In the genomic region with DNA sequence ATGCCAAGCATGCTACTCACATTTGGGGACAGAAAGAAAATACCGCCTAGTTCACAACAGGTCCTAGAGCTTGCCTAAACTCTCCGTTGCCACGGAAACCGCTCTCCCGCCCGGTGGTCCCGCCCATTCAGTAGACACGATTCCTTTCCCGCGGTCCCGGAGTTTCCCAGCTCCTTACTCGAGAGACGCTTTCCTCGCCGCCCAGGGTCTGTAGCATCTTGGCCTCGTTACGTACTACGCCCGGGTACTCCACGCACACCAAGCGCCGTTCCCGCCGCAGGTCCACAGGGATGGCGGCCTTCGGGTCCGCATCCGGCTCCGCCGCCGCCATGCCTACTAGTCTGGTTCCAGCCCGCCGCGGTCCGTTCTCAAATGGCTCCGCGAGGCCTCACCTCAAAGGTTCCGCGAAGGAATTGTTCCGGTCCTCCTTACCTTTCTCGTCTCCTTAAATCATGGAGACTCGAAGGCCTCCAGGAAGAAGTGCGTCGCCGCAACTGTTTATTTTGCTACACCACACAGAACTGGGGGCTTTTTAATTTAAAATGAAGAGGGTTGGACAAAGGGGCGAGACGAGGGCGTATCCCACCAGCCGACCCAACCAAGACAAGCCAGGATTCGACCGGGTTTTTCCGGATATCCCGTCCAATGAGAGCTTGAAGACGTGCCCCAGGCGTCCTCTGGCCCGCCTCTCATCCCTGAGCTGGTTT, we compare ENCODE assay signal across 8 mouse cellular contexts. TPM values are rescaled to one million over a fixed set of nuclear protein-coding genes. Genes with fewer than 3 reads are reported as not detected.
DNase-seq lines count a peak whose midpoint lies in the region; ATAC-seq and TF ChIP-seq lines count a peak whose summit lies in the region.

No protein-coding gene starts in this region.

- WGBS in forebrain, embryonic 10.5 days = under 1% methylated on average over 56 of the region's 56 CpGs
- WGBS in heart, embryonic 15.5 days = 0% methylated on average over 56 of the region's 56 CpGs
- WGBS in liver, embryonic 14.5 days (ENCODE audit: insufficient replicate concordance) = under 1% methylated on average over 56 of the region's 56 CpGs
- under 1% methylated on average over 56 of the region's 56 CpGs for WGBS in neural tube, embryonic 11.5 days
- 0% methylated on average over 56 of the region's 56 CpGs for WGBS in stomach, postnatal 0 days

- no peaks in the 10 kb centered on the region for H3K9me3 ChIP-seq in forebrain, embryonic 10.5 days
- no peaks in the 10 kb centered on the region for H3K9me3 ChIP-seq in heart, embryonic 15.5 days (replicated peaks)
- no peaks in the 10 kb centered on the region for H3K9me3 ChIP-seq in liver, embryonic 14.5 days (ENCODE audit: control insufficient read depth, low read length)
- H3K9me3 ChIP-seq in neural tube, embryonic 11.5 days (ENCODE audit: control insufficient read depth, low read length) = no peaks in the 10 kb centered on the region
- H3K9me3 ChIP-seq in stomach, postnatal 0 days (ENCODE audit: control insufficient read depth, low read length) = no peaks in the 10 kb centered on the region

- H3K27ac ChIP-seq in forebrain, embryonic 10.5 days = peak overlapping the region; percentile 96
- H3K27ac ChIP-seq in heart, embryonic 15.5 days = peak overlapping the region; percentile 86
- peak overlapping the region; percentile 64 for H3K27ac ChIP-seq in liver, embryonic 14.5 days
- H3K27ac ChIP-seq in neural tube, embryonic 11.5 days (ENCODE audit: low read depth, low read length) = peak overlapping the region; percentile 83
- peak overlapping the region; percentile 89 for H3K27ac ChIP-seq in stomach, postnatal 0 days (replicated peaks)

- H3K4me3 ChIP-seq in forebrain, embryonic 10.5 days = peak overlapping the region; percentile 70
- H3K4me3 ChIP-seq in heart, embryonic 15.5 days = peak overlapping the region; percentile 73
- peak overlapping the region; percentile 86 to 99 for H3K4me3 ChIP-seq in liver, embryonic 14.5 days (ENCODE audit: insufficient read depth in 1 of 2, low read depth in 2 of 2, low read length in 2 of 2)
- H3K4me3 ChIP-seq in neural tube, embryonic 11.5 days (ENCODE audit: low read depth, low read length) = peak overlapping the region; percentile 61
- H3K4me3 ChIP-seq in stomach, postnatal 0 days (ENCODE audit: low read depth, low read length) = peak overlapping the region; percentile 69

- TF ChIP-seq EP300 in liver, embryonic 14.5 days (IDR thresholded peaks at IDR 0.05; ENCODE audit: low read depth) = peak; percentile 64
- no peak for TF ChIP-seq EP300 in stomach, postnatal 0 days (optimal IDR thresholded peaks at IDR 0.05)

- DNase-seq in CD8-positive naive resting alpha-beta T cell, adult 2 months (ENCODE audit: low read depth in 2 of 2, low spot score in 2 of 2) = peak; percentile 87 to 89
- peak; percentile 84 for DNase-seq in c-Kit-positive CD71-negative TER-119-negative erythroid progenitor cells, embryonic 14.5 days (ENCODE audit: low read depth)
- DNase-seq in forebrain, embryonic 10.5 days (ENCODE audit: extremely low spot score, low spot score) = peak; percentile 93
- DNase-seq in kidney, postnatal 25 days = peak; percentile 90 to 95
- peak; percentile 83 to 85 (median 84) for DNase-seq in liver, embryonic 14.5 days (ENCODE audit: low read depth in 3 of 3, low spot score in 3 of 3)
- DNase-seq in neural tube, embryonic 11.5 days (ENCODE audit: low spot score) = peak; percentile 92
- DNase-seq in stomach, postnatal 0 days (ENCODE audit: low spot score) = peak; percentile 88

- no peak for TF ChIP-seq CTCF in liver, embryonic 14.5 days (IDR thresholded peaks at IDR 0.05; ENCODE audit: low read depth)
- peak; percentile 5; the same call in 1 of the 2 replicates for TF ChIP-seq CTCF in stomach, postnatal 0 days (IDR thresholded peaks at IDR 0.05; ENCODE audit: low read depth)

- H3K27me3 ChIP-seq in forebrain, embryonic 10.5 days (ENCODE audit: poor library complexity, severe bottlenecking) = no peaks in the 10 kb centered on the region
- no peaks in the 10 kb centered on the region for H3K27me3 ChIP-seq in heart, embryonic 15.5 days
- H3K27me3 ChIP-seq in liver, embryonic 14.5 days (ENCODE audit: control insufficient read depth, insufficient read depth, low read length) = no peaks in the 10 kb centered on the region
- no peaks in the 10 kb centered on the region for H3K27me3 ChIP-seq in neural tube, embryonic 11.5 days (ENCODE audit: control insufficient read depth, insufficient read depth, low read length)
- H3K27me3 ChIP-seq in stomach, postnatal 0 days (ENCODE audit: control insufficient read depth, insufficient read depth, low read length) = no peaks in the 10 kb centered on the region

- ATAC-seq in heart, embryonic 15.5 days (replicated peaks; ENCODE audit: insufficient number of reproducible peaks, insufficient read depth, low FRiP score, low read depth) = peak; percentile 88
- ATAC-seq in liver, embryonic 14.5 days (ENCODE audit: insufficient read depth) = peak; percentile 91
- ATAC-seq in neural tube, embryonic 11.5 days (ENCODE audit: insufficient read depth, low FRiP score, low TSS enrichment) = peak; percentile 90
- ATAC-seq in stomach, postnatal 0 days (ENCODE audit: low FRiP score, low TSS enrichment) = peak; percentile 91

- peaks cover 24% of the 10 kb centered on the region for H3K4me1 ChIP-seq in forebrain, embryonic 10.5 days
- peaks cover 11% of the 10 kb centered on the region for H3K4me1 ChIP-seq in heart, embryonic 15.5 days (replicated peaks)
- peaks cover 0 to 6% of the 10 kb centered on the region in 2 experiments; a peak in 2 of 4 replicates for H3K4me1 ChIP-seq in liver, embryonic 14.5 days (replicated peaks; ENCODE audit: control insufficient read depth in 2 of 2, insufficient read depth in 2 of 2, low read length in 1 of 2)
- peaks cover 9% of the 10 kb centered on the region; the same call in 1 of the 2 replicates for H3K4me1 ChIP-seq in neural tube, embryonic 11.5 days (ENCODE audit: control insufficient read depth, insufficient read depth, low read length)
- H3K4me1 ChIP-seq in stomach, postnatal 0 days (replicated peaks; ENCODE audit: control insufficient read depth, insufficient read depth) = no peaks in the 10 kb centered on the region

- peak overlapping the region; percentile 66 for H3K9ac ChIP-seq in heart, embryonic 15.5 days
- peak overlapping the region; percentile 79 for H3K9ac ChIP-seq in liver, embryonic 14.5 days (replicated peaks)
- H3K9ac ChIP-seq in neural tube, embryonic 11.5 days (ENCODE audit: low read length) = peak overlapping the region; percentile 67
- peak overlapping the region; percentile 74 for H3K9ac ChIP-seq in stomach, postnatal 0 days (ENCODE audit: low read length)

- H3K36me3 ChIP-seq in forebrain, embryonic 10.5 days (replicated peaks) = peaks cover 35% of the 10 kb centered on the region
- peaks cover 9% of the 10 kb centered on the region for H3K36me3 ChIP-seq in heart, embryonic 15.5 days
- H3K36me3 ChIP-seq in liver, embryonic 14.5 days (replicated peaks; ENCODE audit: control insufficient read depth, insufficient read depth, low read depth) = peaks cover 2% of the 10 kb centered on the region; the same call in 1 of the 2 replicates
- H3K36me3 ChIP-seq in neural tube, embryonic 11.5 days (ENCODE audit: control insufficient read depth, insufficient read depth, low read length) = 0 out of 2 replicates have a peak, but pooled peaks cover 2% of the 10 kb centered on the region
- peaks cover 12% of the 10 kb centered on the region; the same call in 1 of the 2 replicates for H3K36me3 ChIP-seq in stomach, postnatal 0 days (ENCODE audit: control insufficient read depth, insufficient read depth, low read length)

- peak overlapping the region; percentile 75 for H3K4me2 ChIP-seq in heart, embryonic 15.5 days
- H3K4me2 ChIP-seq in liver, embryonic 14.5 days (ENCODE audit: low read depth) = peak overlapping the region; percentile 85
- peak overlapping the region; percentile 62 for H3K4me2 ChIP-seq in neural tube, embryonic 11.5 days (ENCODE audit: low read depth)
- H3K4me2 ChIP-seq in stomach, postnatal 0 days (replicated peaks; ENCODE audit: low read depth) = peak overlapping the region; percentile 54

RNA-seq across cellular contexts. Expression of gene Gtf3c5, which starts 0.8 kb away (rescaled TPM):
- polyA plus RNA-seq in forebrain, embryonic 10.5 days (2016; fragmentation: Nextera tagmentation; extraction: Ambion mirVana) = 60.1 and 62.6 TPM in 2 replicates
- polyA plus RNA-seq in heart, embryonic 15.5 days (2015; fragmentation: Nextera tagmentation; extraction: Ambion mirVana) = 24.0 and 27.8 TPM in 2 replicates
- polyA plus RNA-seq in liver, embryonic 14.5 days (2012; rRNA removed) = 10.0 and 11.6 TPM in 2 replicates
- 7.6 and 9.0 TPM in 2 replicates for polyA plus RNA-seq in liver, embryonic 14.5 days (2014; fragmentation: Nextera tagmentation; extraction: Ambion mirVana)
- polyA plus RNA-seq in neural tube, embryonic 11.5 days (2014; fragmentation: Nextera tagmentation; extraction: Ambion mirVana) = 39.7 and 43.8 TPM in 2 replicates
- polyA plus RNA-seq in stomach, postnatal 0 days (2015; fragmentation: Nextera tagmentation; extraction: Ambion mirVana) = 13.1 and 14.0 TPM in 2 replicates

RNA-seq across cellular contexts. Expression of gene Cel, which starts 19.6 kb away (rescaled TPM):
- polyA plus RNA-seq in forebrain, embryonic 10.5 days (2016; fragmentation: Nextera tagmentation; extraction: Ambion mirVana) = 0.07 TPM in 1 of 2 replicates, not detected in the other
- polyA plus RNA-seq in heart, embryonic 15.5 days (2015; fragmentation: Nextera tagmentation; extraction: Ambion mirVana) = 0.25 TPM in 1 of 2 replicates, not detected in the other
- 0.10 and 0.19 TPM in 2 replicates for polyA plus RNA-seq in liver, embryonic 14.5 days (2012; rRNA removed)
- polyA plus RNA-seq in liver, embryonic 14.5 days (2014; fragmentation: Nextera tagmentation; extraction: Ambion mirVana) = 0.39 TPM in 1 of 2 replicates, not detected in the other
- not detected in 2 replicates for polyA plus RNA-seq in neural tube, embryonic 11.5 days (2014; fragmentation: Nextera tagmentation; extraction: Ambion mirVana)
- 2.0 and 3.3 TPM in 2 replicates for polyA plus RNA-seq in stomach, postnatal 0 days (2015; fragmentation: Nextera tagmentation; extraction: Ambion mirVana)

RNA-seq across cellular contexts. Expression of gene Gfi1b, which starts 39.0 kb away (rescaled TPM):
- 4.7 and 5.4 TPM in 2 replicates for polyA plus RNA-seq in forebrain, embryonic 10.5 days (2016; fragmentation: Nextera tagmentation; extraction: Ambion mirVana)
- polyA plus RNA-seq in heart, embryonic 15.5 days (2015; fragmentation: Nextera tagmentation; extraction: Ambion mirVana) = 0.25 and 1.5 TPM in 2 replicates
- polyA plus RNA-seq in liver, embryonic 14.5 days (2012; rRNA removed) = 72.5 and 86.9 TPM in 2 replicates
- polyA plus RNA-seq in liver, embryonic 14.5 days (2014; fragmentation: Nextera tagmentation; extraction: Ambion mirVana) = 89.2 and 107 TPM in 2 replicates
- polyA plus RNA-seq in neural tube, embryonic 11.5 days (2014; fragmentation: Nextera tagmentation; extraction: Ambion mirVana) = 2.6 and 3.3 TPM in 2 replicates
- 0.07 and 0.40 TPM in 2 replicates for polyA plus RNA-seq in stomach, postnatal 0 days (2015; fragmentation: Nextera tagmentation; extraction: Ambion mirVana)

RNA-seq across cellular contexts. Expression of gene Tsc1, which starts 58.2 kb away (rescaled TPM):
- 22.9 and 26.5 TPM in 2 replicates for polyA plus RNA-seq in forebrain, embryonic 10.5 days (2016; fragmentation: Nextera tagmentation; extraction: Ambion mirVana)
- polyA plus RNA-seq in heart, embryonic 15.5 days (2015; fragmentation: Nextera tagmentation; extraction: Ambion mirVana) = 11.1 and 18.0 TPM in 2 replicates
- 4.5 and 5.4 TPM in 2 replicates for polyA plus RNA-seq in liver, embryonic 14.5 days (2012; rRNA removed)
- polyA plus RNA-seq in liver, embryonic 14.5 days (2014; fragmentation: Nextera tagmentation; extraction: Ambion mirVana) = 5.3 and 7.5 TPM in 2 replicates
- 24.1 TPM in 2 replicates for polyA plus RNA-seq in neural tube, embryonic 11.5 days (2014; fragmentation: Nextera tagmentation; extraction: Ambion mirVana)
- polyA plus RNA-seq in stomach, postnatal 0 days (2015; fragmentation: Nextera tagmentation; extraction: Ambion mirVana) = 4.9 and 5.1 TPM in 2 replicates

Comparison
In these comparisons a context has a peak if more than half of its experiments do, and no peak if none do; other contexts are left out.
1. Peak in every context shown above with its lines: DNase-seq, ATAC-seq, H3K4me3 ChIP-seq and H3K27ac ChIP-seq.
2. RNA of gene Gfi1b, which starts 39.0 kb away (polyA plus RNA-seq): 72.5 to 107 TPM in liver, embryonic 14.5 days; 4.7 to 5.4 TPM in forebrain, embryonic 10.5 days, 2.6 to 3.3 TPM in neural tube, embryonic 11.5 days, 0.07 to 0.40 TPM in stomach, postnatal 0 days and 0.25 to 1.5 TPM in heart, embryonic 15.5 days; every median in the first group is over 10 times any median in the second.